Mouse (Mus musculus) adrenal gland, postnatal 25 days (tissue): ENCODE measurements around the gene Nemf. TPM values are rescaled to one million over a fixed set of nuclear protein-coding genes. Genes with fewer than 3 reads are reported as not detected.

Source experiments
- microRNA-seq, 2 experiments: library from miRNA; unstranded; fragments of <30 nt; microRNA quantifications; one replicate each; pipeline ENCODE4 v1.2.0; 2021
- total RNA-seq: library from RNA; stranded (reverse); gene quantifications from 2 replicates; pipeline ENCODE4 v1.2.3, GENCODE M21; 2021

Gene Nemf
- total RNA-seq, 1 experiment from 2014 or later, result 47.0 TPM

Small RNA genes within 50 kb of the gene (microRNA-seq; reads per million reads assigned to microRNA genes)
- 0 reads per million in 2 experiments for gene Gm47299
- 0 reads per million in 2 experiments for gene Gm47305

Other genes with a start within 250 kb of the Nemf start
- gene Rps29, start 198.0 kb downstream of the Nemf start, total RNA-seq, result 1,073 and 1,362 TPM in 2 replicates
- 0.85 TPM in 1 of 2 replicates, not detected in the other for gene Lrr1, start 188.4 kb downstream of the Nemf start, total RNA-seq
- 574 and 660 TPM in 2 replicates for gene Rpl36al, start 173.1 kb downstream of the Nemf start, total RNA-seq
- gene Mgat2, start 173.0 kb downstream of the Nemf start, total RNA-seq, result 48.4 and 54.3 TPM in 2 replicates
- gene Gm49383, start 160.1 kb downstream of the Nemf start, total RNA-seq, result 6.6 and 6.8 TPM in 2 replicates
- gene Dnaaf2, start 158.7 kb downstream of the Nemf start, total RNA-seq, result 0.95 and 2.0 TPM in 2 replicates
- gene Gm49384, start 152.9 kb downstream of the Nemf start, total RNA-seq, result 5.4 and 6.9 TPM in 2 replicates
- gene Pole2, start 129.0 kb downstream of the Nemf start, total RNA-seq, result 5.7 and 5.8 TPM in 2 replicates
- gene Klhdc1, start 116.0 kb downstream of the Nemf start, total RNA-seq, result 6.8 and 10.6 TPM in 2 replicates
- gene Klhdc2, start 60.5 kb downstream of the Nemf start, total RNA-seq, result 54.6 and 65.0 TPM in 2 replicates
- gene Arf6, start 15.0 kb upstream of the Nemf start, total RNA-seq, result 112 and 118 TPM in 2 replicates
- gene Gm9887, start 15.3 kb upstream of the Nemf start, total RNA-seq, result 1.5 TPM in 1 of 2 replicates, not detected in the other
- gene Vcpkmt, start 225.9 kb upstream of the Nemf start, total RNA-seq, result 12.1 and 21.3 TPM in 2 replicates